Mouse (Mus musculus) spleen, postnatal 4 days (tissue): ENCODE data around the gene Olfr763.
A peak's percentile ranks its signal among the peaks of the same experiment; 100 is the strongest.
"Not testable (repeated sequence)": the region's sequence is repeated elsewhere in the genome, so short reads cannot be mapped to it uniquely, and the experiment has no call there.

Experiments used
- DNase-seq, 2 experiments: peaks; one replicate each; pipeline ENCODE4 v3.0.0; 2022; ENCODE audit warnings: low spot score in 2 of 2

Gene Olfr763

GRCm38 (mm10) chr10:129010288-129010841, at the start of gene Olfr763:
Gene Olfr763 (plus strand): TSS chr10:129010791.
- peak in 1 of 2 experiments; percentile 39 for DNase-seq

- no peak for DNase-seq
These were observed 45.6 kb upstream of the Olfr763 start for GRCm38 (mm10) chr10:128964961-128965360.

DNA sequence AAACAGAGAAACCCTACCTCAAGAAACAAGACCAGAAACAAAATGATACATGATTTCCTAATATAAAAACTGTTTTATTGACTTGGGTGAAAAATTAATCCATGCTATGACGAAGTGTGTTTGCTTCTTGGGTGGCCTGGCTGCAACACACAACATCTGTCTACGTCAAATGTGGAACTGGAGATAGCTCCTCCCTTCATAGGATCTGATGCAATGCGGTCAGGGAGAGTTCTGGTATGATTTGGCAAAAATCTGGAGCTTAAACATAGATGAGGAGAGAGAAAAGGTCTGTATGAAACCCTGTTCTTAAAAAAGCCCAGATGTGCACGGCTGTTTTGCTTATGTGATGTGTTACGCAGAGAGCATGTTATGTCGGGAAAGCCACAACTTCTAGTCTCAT, 44.7 kb upstream of the Olfr763 start:
- DNase-seq, result no peak

DNA sequence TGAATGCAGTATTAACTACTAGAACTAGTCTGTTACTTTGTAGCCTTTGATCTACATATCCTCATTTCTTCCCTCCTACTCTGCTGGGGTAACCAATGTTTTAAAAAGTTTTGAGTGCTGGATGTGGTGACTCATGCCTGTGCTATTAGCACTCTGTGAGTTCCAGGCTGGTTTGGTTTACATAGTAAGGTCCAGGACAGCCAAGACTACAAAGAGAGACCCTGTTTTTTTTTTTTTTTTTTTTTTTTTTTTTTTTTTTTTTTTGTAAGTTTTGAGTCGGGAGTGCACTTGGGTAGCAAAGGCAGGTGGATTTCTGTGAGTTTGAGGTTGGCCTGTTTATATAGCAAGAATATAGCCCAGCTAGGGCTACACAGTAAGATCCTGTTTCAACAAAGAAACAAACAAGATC, 42.2 kb upstream of the Olfr763 start:
- no peak for DNase-seq

- DNase-seq, result no peak
These were observed 39.8 kb upstream of the Olfr763 start for GRCm38 (mm10) chr10:128970740-128971250.

DNA sequence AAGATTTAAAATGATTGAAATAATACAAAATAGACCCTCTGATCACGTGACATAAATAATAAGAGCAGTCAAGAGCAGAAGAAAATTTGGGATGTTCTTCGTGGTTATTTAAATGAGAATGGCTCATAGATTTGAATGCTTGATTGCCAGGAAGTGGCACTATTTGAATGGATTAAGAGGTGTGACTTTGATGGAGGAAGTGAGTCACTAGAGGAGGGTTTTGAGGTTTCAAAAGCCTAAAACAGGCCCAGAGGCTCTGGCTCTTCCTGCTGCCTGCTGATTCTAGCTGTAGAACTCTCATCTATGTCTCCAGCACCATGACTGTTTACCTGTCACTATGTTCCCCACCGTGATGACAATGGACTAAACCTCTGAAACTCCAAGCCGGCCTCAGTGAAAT, 37.8 kb upstream of the Olfr763 start:
- DNase-seq, result no peak

DNA sequence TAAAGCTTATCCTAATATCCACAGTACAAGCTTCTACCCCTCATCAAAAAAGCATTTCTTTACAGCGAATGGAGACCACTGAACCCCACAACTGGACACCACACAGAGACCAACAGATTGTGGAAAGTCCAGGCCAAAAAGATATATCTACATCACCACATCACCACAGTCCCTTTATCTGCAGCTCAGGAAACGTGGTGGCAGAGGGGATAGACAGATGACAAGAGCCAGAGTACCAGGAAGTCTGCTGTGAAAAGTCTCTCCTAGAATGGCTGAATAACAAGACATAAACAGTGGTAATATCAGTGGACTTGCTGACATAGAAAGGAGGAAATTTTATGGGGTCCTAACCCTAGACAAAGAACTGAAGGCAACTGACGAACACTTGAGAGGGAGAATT, 34.2 kb upstream of the Olfr763 start:
- DNase-seq, result no peak

- no peak for DNase-seq
These were observed 33.0 kb upstream of the Olfr763 start for GRCm38 (mm10) chr10:128977522-128978114.

DNA sequence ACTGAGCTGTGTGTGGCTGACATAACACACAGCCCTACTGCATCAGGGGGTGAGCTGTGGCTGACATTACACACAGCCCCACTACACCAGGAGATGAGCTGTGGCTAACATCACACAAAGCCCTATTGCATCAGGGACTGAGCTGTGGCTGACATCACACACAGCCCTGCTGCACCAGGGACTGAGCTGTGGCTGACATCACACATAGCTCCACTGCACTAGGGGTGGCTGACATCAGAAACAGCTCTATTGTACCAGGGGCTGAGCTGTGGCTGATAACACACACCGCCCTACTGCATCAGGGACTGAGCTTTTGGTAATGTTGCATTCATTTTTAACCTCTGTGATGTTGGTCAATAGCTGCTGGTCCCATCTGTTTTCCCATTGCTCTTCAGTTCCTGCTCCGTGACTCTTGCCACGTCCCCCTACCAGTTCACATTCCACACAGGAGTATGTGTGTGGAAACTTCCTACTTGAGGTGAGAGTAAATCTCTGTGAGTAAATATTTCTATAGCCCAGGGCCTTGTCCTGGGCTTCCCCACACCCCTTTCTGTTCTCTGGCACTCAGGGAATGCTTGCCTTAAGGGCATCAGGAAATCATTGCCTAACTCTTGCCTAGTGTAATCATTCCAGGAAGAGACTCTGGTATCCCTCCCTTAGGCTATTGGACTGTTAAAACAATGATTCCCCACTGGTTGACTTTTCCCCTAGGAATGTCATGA, 29.8 kb upstream of the Olfr763 start:
- no peak for DNase-seq

DNA sequence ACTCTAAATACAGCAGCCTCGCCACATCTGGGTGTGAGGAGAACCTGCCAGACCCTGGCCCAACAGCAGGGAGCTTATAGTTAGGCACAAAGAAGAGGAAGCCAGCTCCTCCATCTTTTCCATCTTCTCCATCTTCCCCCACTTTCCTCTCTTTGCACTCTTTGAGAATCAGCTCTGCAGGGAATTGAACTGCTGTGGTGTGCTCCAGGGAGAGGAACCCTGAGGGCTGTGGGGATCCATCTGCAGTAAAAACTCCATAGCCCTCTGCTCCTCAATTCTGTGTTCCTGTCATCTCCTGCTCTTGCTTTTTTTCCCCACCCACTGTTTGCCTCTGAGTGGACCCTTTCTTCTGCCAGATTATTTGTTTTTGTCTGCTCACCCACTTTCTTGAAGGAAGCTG, 21.5 kb upstream of the Olfr763 start, which contains the start of gene Olfr9:
Olfr9 (plus strand) TSS at position 301 of the 400 bp plus-strand sequence.
- not testable (repeated sequence) for DNase-seq

DNA sequence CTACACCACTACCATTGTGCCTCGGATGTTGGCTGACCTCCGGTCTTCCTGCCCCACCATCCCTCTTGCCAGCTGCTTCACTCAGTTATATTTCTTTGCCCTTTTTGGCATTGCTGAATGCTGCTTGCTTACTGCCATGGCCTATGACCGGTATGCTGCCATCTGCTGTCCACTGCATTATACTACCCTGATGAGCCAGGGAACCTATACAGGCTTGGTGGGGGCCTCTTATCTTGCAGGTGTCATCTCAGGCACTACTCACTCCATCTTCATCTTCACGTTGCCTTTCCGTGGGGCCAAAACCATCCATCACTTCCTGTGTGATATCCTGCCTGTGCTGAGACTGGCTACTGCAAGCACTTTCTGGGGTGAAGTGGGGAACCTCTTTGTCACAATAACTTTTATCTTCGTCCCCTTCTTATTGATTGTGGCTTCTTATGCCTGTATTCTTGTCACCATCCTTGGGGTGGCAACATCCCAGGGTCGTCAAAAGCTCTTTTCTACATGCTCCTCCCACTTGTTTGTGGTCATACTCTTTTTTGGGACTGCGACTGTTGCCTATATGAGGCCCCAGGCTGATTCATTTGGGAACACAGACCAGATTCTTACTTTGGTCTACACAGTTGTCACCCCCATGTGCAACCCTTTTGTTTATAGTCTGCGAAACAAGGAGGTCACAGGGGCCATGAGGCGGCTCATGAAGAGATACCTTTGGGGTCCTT, 20.3 kb upstream of the Olfr763 start:
- DNase-seq, result not testable (repeated sequence)

GRCm38 (mm10) chr10:128990994-128991393, 19.6 kb upstream of the Olfr763 start:
- no peak for DNase-seq

DNA sequence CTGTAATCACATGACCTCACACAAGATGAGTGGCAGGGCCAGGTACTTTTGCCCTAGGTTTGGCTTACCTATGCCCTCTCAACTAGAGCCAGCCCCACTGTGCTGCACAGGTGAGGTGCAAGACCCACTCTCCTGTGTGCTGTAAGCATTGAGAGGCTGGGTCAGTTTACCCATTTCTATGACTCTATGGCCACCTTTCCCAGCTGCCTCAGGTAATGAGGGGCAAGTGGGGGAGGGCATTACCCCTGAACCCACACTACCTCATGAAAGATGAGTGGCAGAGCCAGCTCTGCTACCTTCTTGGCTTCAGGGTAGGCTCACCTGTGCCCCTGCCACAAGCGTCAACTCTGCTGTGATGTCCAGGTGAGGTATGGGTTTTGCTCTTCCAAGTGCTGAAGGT, 14.8 kb upstream of the Olfr763 start:
- no peak for DNase-seq

- no peak for DNase-seq
These were observed 14.0 kb upstream of the Olfr763 start for GRCm38 (mm10) chr10:128996523-128997040.

DNA sequence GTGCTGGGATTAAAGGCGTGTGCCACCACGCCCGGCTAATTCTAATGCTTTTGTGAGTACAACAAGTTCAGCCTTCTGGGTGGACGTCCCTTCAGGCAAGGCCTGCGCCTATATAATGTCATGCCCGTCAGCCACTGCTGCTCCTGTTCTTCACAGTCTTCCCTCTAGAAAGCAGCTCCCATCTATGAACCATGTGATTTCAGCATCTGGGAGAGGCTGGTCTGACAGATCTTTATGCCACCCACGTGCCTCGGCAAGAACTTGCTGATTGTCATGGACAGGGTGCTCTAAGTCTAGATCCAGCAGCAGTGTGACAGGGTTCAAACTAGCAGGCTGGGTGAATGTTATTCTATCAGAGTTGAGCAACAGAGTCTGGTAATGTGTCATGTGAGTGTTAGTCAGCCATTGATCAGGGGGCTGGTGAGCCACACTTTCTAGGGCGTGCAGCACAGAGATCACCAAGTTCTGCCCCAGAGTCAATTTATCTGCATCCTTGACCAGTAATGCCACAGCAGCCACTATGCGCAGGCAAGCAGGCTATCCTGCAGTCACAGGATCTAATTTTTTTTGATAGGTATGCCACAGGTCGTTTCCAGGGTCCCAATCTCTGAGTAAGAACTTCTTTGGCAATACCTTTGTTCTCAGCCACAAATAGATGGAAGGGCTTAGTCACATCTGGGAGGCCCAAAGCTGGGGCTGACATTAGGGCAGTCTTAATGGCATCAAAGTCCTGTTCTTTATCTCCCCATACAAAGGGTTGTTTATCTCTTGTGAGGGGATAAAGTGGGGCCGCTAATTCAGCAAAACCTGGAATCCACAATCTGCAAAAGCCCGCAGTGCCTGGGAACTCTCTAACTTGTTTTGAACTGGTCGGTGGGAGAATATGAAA, 6.3 kb upstream of the Olfr763 start:
- DNase-seq, result peak in 1 of 2 experiments; percentile 33

DNA sequence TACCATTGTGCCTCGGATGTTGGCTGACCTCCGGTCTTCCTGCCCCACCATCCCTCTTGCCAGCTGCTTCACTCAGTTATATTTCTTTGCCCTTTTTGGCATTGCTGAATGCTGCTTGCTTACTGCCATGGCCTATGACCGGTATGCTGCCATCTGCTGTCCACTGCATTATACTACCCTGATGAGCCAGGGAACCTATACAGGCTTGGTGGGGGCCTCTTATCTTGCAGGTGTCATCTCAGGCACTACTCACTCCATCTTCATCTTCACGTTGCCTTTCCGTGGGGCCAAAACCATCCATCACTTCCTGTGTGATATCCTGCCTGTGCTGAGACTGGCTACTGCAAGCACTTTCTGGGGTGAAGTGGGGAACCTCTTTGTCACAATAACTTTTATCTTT, 920 bp downstream of the Olfr763 start:
- not testable (repeated sequence) for DNase-seq

GRCm38 (mm10) chr10:129014477-129014876, 3.9 kb downstream of the Olfr763 start:
- DNase-seq, result no peak

DNA sequence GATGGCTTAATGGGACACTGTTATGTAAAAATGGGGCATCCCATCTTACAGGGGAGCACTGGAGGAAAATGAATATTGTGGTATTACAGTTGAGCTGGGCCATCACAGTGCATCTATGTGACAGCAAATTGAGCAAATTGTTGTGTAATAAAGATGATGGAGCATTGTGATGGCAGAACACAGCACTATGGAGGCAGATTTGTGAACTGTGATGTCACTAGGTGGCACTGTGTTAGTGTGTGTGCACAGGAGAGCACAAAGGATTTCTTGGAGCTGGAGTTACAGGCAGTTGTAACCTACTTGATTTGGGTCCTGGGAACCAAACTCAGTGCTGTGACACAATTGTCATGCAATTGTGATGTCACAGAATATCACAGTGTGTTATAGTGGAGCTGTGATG, 12.7 kb downstream of the Olfr763 start:
- DNase-seq, result no peak

- peak in 1 of 2 experiments; percentile 67 for DNase-seq
These were observed 15.5 kb downstream of the Olfr763 start for GRCm38 (mm10) chr10:129026018-129026662.

DNA sequence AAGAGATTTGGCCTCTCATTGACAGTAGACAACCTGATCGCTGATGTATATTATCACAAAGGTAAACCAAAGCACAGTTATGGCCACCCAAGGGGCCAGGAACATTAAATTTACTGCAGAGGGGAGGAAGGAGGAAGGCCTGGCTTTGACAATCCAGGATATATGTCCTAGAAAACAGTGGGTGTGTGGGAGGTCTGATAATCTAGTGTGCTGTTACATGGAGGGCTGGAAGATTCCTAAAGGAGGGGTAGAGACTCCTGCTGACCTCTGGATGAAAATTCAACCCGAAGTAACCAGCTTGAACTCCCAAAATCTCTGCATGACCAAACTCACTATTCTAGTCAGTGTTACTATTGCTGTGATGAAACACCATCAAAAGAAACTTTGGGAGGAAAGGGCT, 17.8 kb downstream of the Olfr763 start:
- no peak for DNase-seq
